Mouse (Mus musculus): ENCODE data around the gene Med18. TPM values are rescaled to one million over a fixed set of nuclear protein-coding genes. Genes with fewer than 3 reads are reported as not detected.
"Not testable (repeated sequence)": the region's sequence is repeated elsewhere in the genome, so short reads cannot be mapped to it uniquely, and the experiment has no call there.

Gene Med18
- polyA plus RNA-seq, 1 experiment from 2014 or later = 21.0 TPM

GRCm38 (mm10) chr4:132492178-132493060 lies 28.7 kb upstream of the Med18 start:
- Histone ChIP-seq H3K9me3 (no peaks in the 10 kb centered on the region), H3K4me1 (0 out of 2 replicates have a peak, but pooled peaks cover 7% of the 10 kb centered on the region), H3K9ac (no peak overlapping the region), H3K4me2 (no peak overlapping the region), H3K27ac (no peak overlapping the region), H3K27me3 (no peaks in the 10 kb centered on the region), H3K4me3 (replicated peaks) (no peak overlapping the region), H3K36me3 (replicated peaks) (peaks cover 15% of the 10 kb centered on the region)
- WGBS = 79% methylated on average over 10 of the region's 10 CpGs
- ATAC-seq (ENCODE audit: low FRiP score) = no peak

DNA sequence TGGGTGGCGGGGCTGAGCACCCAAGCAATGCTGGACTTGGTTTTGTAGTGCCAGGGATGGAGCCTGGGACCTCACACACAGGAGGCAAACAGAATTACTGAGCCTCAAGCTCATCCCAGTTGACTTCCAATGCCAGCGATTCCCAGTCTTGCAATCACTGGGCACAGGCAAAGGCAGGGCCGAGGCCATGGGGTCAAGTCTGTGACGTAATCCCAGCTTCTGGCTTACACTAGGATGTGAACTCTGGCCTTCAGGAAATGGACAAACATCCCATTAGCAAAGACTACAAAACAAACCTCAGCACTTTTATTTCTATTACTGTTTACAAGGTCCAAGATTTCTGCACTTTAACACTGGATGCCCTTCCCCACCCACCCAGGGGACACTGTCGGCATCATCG lies 28.0 kb upstream of the Med18 start:
- no peak overlapping the region for H3K4me3 ChIP-seq (replicated peaks)
- H3K36me3 ChIP-seq (replicated peaks) = peaks cover 14% of the 10 kb centered on the region
- H3K27ac ChIP-seq = no peak overlapping the region
- H3K9ac ChIP-seq = no peak overlapping the region
- no peak overlapping the region for H3K4me2 ChIP-seq
- ATAC-seq (ENCODE audit: low FRiP score) = no peak
- no peaks in the 10 kb centered on the region for H3K27me3 ChIP-seq
- 92% methylated on average over 6 of the region's 6 CpGs for WGBS
- no peaks in the 10 kb centered on the region for H3K9me3 ChIP-seq
- 0 out of 2 replicates have a peak, but pooled peaks cover 7% of the 10 kb centered on the region for H3K4me1 ChIP-seq

DNA sequence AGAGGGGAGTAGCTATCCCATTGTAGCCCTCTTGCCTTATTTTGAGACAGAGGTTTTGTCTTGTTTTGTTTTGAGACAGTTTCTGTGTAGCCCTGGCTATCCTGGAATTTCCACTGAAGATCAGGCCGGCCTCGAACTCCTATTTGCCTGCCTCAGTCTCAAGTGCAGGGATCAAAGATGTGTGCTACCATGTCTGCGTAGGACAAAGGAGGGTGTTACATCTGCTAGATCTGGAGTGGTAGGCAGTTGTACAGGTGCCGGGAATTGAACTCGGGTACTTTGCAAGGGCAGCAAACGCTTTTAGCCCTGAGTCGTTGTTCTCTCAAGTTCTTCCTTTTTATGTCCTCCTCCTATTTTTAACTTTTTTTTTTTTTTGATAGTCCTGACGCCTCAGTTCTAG lies 27.3 kb upstream of the Med18 start:
- no peaks in the 10 kb centered on the region for H3K27me3 ChIP-seq
- no peak overlapping the region for H3K4me2 ChIP-seq
- H3K27ac ChIP-seq = no peak overlapping the region
- no peaks in the 10 kb centered on the region for H3K9me3 ChIP-seq
- H3K4me3 ChIP-seq (replicated peaks) = no peak overlapping the region
- H3K4me1 ChIP-seq = peaks cover 7% of the 10 kb centered on the region; the same call in 1 of the 2 replicates
- H3K36me3 ChIP-seq (replicated peaks) = peaks cover 10% of the 10 kb centered on the region
- no peak for ATAC-seq (ENCODE audit: low FRiP score)
- WGBS = 94% methylated on average over 8 of the region's 8 CpGs
- no peak overlapping the region for H3K9ac ChIP-seq

GRCm38 (mm10) chr4:132490273-132491010 lies 26.7 kb upstream of the Med18 start:
- H3K27ac ChIP-seq = no peak overlapping the region
- no peaks in the 10 kb centered on the region for H3K27me3 ChIP-seq
- no peak overlapping the region for H3K4me3 ChIP-seq (replicated peaks)
- peaks cover 7% of the 10 kb centered on the region; the same call in 1 of the 2 replicates for H3K4me1 ChIP-seq
- no peak overlapping the region for H3K9ac ChIP-seq
- H3K4me2 ChIP-seq = no peak overlapping the region
- WGBS = 90% methylated on average over 15 of the region's 15 CpGs
- H3K36me3 ChIP-seq (replicated peaks) = peaks cover 10% of the 10 kb centered on the region
- no peaks in the 10 kb centered on the region for H3K9me3 ChIP-seq
- no peak for ATAC-seq (ENCODE audit: low FRiP score)

GRCm38 (mm10) chr4:132488976-132489375 lies 25.3 kb upstream of the Med18 start:
- no peak overlapping the region for H3K9ac ChIP-seq
- H3K27me3 ChIP-seq = no peaks in the 10 kb centered on the region
- H3K4me2 ChIP-seq = no peak overlapping the region
- peaks cover 7% of the 10 kb centered on the region; the same call in 1 of the 2 replicates for H3K4me1 ChIP-seq
- peaks cover 10% of the 10 kb centered on the region for H3K36me3 ChIP-seq (replicated peaks)
- WGBS = 81% methylated on average over 6 of the region's 6 CpGs
- H3K27ac ChIP-seq = no peak overlapping the region
- no peak overlapping the region for H3K4me3 ChIP-seq (replicated peaks)
- no peaks in the 10 kb centered on the region for H3K9me3 ChIP-seq
- no peak for ATAC-seq (ENCODE audit: low FRiP score)

DNA sequence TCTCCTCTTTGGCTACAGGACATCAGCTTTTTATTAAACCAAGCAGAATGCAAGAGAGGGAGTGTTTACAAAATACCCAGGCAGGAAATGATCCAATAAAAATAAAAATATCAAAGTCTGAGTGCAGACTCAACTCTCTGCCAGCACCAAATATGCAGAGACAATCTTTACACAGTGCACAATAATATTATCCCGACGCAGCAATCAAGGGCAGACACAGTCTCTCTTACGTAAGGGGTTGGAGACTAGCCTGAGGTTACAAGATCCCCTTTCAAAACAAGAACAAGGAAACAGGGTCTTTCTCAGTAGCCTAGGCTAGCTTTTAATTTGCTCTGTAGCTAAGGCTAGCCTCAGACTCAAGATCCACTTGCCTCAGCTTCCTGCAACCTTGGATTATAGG lies 24.8 kb upstream of the Med18 start:
- 93% methylated on average over 3 of the region's 3 CpGs for WGBS
- no peaks in the 10 kb centered on the region for H3K27me3 ChIP-seq
- no peaks in the 10 kb centered on the region for H3K9me3 ChIP-seq
- no peak overlapping the region for H3K27ac ChIP-seq
- H3K4me1 ChIP-seq = peaks cover 7% of the 10 kb centered on the region; the same call in 1 of the 2 replicates
- ATAC-seq (ENCODE audit: low FRiP score) = no peak
- no peak overlapping the region for H3K9ac ChIP-seq
- no peak overlapping the region for H3K4me3 ChIP-seq (replicated peaks)
- no peak overlapping the region for H3K4me2 ChIP-seq
- peaks cover 10% of the 10 kb centered on the region for H3K36me3 ChIP-seq (replicated peaks)

DNA sequence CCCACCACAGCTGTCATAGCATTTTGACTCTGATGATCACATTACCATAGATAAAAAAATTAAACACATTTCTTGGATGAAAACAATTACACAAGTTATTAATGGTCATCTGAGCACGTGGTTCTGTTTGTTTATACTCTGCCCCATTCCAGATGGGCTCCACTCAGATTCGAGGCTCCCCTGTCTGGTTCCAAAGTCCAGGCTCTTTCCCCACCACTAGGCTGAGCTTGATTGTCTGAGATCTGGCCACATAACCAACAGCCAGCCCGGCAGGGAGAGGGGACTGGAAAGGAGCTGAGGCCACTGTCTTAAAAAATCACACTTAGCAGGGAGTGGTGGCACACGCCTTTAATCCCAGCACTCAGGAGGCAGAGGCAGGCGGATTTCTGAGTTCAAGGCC lies 21.1 kb upstream of the Med18 start:
- no peaks in the 10 kb centered on the region for H3K27me3 ChIP-seq
- no peak for ATAC-seq (ENCODE audit: low FRiP score)
- H3K9me3 ChIP-seq = no peaks in the 10 kb centered on the region
- H3K36me3 ChIP-seq (replicated peaks) = no peaks in the 10 kb centered on the region
- WGBS = 79% methylated on average over 5 of the region's 5 CpGs
- no peak overlapping the region for H3K27ac ChIP-seq
- no peaks in the 10 kb centered on the region; the same call in 1 of the 2 replicates for H3K4me1 ChIP-seq
- no peak overlapping the region for H3K4me3 ChIP-seq (replicated peaks)
- H3K9ac ChIP-seq = no peak overlapping the region
- H3K4me2 ChIP-seq = no peak overlapping the region

- Histone ChIP-seq H3K4me2 (no peak overlapping the region), H3K9ac (no peak overlapping the region), H3K9me3 (no peaks in the 10 kb centered on the region), H3K36me3 (replicated peaks) (no peaks in the 10 kb centered on the region), H3K4me1 (no peaks in the 10 kb centered on the region; the same call in 1 of the 2 replicates), H3K4me3 (replicated peaks) (no peak overlapping the region), H3K27me3 (no peaks in the 10 kb centered on the region), H3K27ac (no peak overlapping the region)
- ATAC-seq (ENCODE audit: low FRiP score) = no peak
- 83% methylated on average over 4 of the region's 4 CpGs for WGBS
Observed at GRCm38 (mm10) chr4:132484231-132484630, 20.5 kb upstream of the Med18 start.

DNA sequence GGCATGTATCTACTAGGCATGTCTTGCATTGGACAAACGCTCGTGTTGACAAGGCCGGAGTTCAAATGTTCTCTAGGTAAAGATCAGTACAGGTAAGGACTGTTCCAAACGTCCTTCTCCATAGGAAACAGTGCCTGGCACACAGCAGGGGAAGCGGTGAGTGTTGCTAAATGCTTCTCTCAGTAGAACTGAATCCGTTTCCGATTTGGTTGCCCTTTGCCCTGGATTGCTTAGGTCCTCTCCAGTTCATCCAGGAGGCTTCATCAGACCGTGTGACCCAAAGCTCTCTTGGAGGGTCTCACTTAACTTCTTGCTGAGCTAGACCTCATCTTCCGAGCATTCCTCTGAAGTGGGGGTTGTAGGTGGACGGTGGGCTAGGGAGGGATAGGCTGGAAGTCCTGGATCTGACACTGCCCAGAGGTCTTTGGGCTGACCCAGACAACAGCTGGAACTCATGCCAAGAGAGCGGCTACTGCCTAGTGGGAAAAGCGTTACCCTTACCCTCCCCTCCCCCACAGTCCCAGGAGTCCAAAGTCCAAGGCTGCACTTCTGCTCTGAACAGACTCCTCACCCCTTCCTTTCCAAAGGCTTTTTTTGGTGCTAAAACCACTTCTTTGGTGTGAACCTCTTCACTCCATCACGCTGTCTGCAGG lies 19.4 kb upstream of the Med18 start:
- Histone ChIP-seq H3K36me3 (replicated peaks) (no peaks in the 10 kb centered on the region), H3K9ac (no peak overlapping the region), H3K4me3 (replicated peaks) (no peak overlapping the region), H3K27ac (no peak overlapping the region), H3K27me3 (no peaks in the 10 kb centered on the region), H3K9me3 (no peaks in the 10 kb centered on the region), H3K4me2 (no peak overlapping the region), H3K4me1 (no peaks in the 10 kb centered on the region; the same call in 1 of the 2 replicates)
- 83% methylated on average over 13 of the region's 13 CpGs for WGBS
- ATAC-seq (ENCODE audit: low FRiP score) = no peak

DNA sequence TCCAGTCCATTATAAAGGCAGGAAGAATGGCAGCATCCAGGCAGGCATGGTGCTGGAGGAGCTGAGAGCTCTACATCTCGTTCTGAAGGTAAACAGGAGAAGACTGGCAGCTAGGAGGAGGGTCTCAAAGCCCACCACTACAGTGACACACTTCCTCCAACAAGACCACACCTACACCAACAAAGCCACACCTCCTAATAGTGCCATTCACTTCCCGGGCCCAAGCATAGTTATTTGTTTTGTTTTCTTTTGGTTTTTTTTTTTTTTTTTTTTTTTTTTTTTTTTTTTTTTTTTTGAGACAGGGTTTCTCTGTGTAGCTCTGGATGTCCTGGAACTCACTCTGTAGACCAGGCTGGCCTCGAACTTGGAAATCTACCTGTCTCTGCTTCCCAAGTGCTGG lies 18.4 kb upstream of the Med18 start:
- not testable (repeated sequence) for H3K27ac ChIP-seq; H3K27me3 ChIP-seq; H3K9ac ChIP-seq; H3K4me1 ChIP-seq; ATAC-seq (ENCODE audit: low FRiP score); H3K4me2 ChIP-seq; H3K9me3 ChIP-seq; H3K4me3 ChIP-seq (replicated peaks); H3K36me3 ChIP-seq (replicated peaks)
- 77% methylated on average over 3 of the region's 3 CpGs for WGBS

DNA sequence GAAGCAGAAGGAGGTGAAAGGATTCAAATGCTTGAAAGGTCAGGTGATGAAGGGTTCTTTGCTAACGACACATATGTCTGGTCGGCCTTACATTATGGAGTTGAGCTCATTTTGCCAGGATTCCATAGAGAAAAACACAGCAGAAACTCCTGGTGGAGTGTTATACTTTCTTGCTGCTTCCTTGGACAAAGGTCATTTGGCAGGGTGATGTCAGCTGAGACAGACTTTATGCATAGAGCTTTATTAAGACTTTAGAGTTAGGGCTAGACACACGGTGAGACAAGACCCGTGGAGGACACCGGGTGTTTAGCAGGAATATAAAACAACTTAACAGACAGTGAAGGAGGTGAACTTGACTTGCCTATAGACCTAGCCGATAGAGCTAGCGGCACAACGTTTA lies 14.1 kb upstream of the Med18 start:
- Histone ChIP-seq H3K9me3 (no peaks in the 10 kb centered on the region), H3K4me2 (no peak overlapping the region), H3K27me3 (no peaks in the 10 kb centered on the region), H3K27ac (no peak overlapping the region), H3K36me3 (replicated peaks) (no peaks in the 10 kb centered on the region), H3K4me1 (no peaks in the 10 kb centered on the region), H3K9ac (no peak overlapping the region), H3K4me3 (replicated peaks) (no peak overlapping the region)
- ATAC-seq (ENCODE audit: low FRiP score) = no peak
- 94% methylated on average over 8 of the region's 8 CpGs for WGBS
